Mouse (Mus musculus) retina, postnatal 1 day (tissue): ENCODE data around the gene P4hb.
"Not testable (repeated sequence)": the region's sequence is repeated elsewhere in the genome, so short reads cannot be mapped to it uniquely, and the experiment has no call there.

ENCODE experiments used
- DNase-seq: peaks from one replicate; pipeline ENCODE4 v3.0.0-alpha.2; 2012

The P4hb gene

DNA sequence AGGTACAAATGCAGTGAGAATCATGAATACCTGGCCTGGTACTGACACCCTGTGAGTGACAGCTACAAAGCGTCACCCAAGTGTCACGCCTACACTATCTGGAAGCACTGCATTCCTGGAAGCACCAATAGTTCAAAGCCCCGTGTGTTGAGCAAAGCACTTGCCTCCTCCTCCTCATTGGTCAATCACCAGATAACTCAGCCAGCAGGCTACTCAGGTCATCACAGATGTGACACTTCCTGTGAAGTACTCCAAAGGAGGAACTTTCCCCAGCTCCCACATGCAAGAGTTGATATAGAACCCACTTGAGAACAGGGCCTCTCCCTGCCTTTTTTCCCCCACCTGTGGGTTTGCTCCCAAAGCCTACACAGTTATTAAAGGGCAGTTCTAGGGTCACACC, 1.9 kb downstream of the P4hb start:
- no peak for DNase-seq

DNA sequence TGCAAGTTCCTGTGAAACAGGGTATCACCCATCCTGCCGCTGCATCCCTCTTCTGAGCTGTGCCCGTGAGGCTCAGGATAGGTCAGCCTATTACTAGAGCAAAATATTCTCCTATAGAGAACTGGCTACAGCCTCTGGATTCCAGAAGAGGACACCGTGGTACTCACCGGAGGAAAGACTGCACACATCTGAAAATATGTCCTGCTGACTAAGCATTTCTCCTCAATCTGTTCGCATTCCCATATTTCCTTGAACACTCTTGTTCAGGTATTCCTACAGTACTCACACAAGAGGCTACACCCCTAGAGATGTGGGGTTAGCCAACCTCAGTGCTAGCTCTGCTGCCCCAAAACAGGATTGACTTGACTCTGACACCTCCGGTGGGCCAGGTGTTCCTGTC, 4.7 kb downstream of the P4hb start:
- no peak for DNase-seq

DNA sequence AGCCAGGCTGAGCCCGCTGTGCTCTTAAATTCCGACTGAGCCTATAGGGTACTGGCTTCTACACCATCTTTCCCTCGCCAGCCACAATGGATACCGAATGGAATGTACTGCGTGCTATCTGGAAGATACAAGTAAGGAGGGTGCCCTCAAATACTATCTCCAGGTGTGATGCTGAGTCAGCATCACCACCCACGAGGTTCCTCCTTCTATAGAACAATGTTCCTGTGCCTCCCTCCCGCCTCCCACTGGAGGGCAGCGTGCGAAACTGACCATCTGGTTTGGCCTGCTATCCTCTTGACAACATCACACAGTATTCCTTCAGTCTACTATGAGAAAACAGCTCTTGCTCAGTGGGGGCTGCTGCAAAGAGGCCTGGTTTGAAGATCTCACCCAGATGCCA, 7.9 kb downstream of the P4hb start:
- DNase-seq, result no peak

DNA sequence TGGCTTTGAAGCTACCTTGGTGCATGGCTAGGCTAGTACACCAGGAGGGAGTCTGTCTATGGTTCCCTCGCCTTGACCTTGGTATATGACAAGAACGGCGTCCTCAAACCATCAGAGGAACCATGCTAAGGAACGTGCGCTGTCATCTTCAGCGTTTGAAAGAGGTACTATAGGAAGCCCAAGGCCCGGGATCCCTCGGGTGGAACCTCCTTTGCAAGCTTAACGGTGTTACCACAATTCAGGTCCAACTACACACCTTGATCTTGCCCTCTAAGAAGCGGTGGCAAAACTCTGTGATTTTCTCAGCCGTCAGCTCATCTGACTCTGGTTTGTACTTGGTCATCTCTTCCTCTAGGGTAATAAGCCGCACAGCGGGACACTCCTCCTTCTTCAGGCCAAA, 10.1 kb downstream of the P4hb start:
- DNase-seq, result no peak

DNA sequence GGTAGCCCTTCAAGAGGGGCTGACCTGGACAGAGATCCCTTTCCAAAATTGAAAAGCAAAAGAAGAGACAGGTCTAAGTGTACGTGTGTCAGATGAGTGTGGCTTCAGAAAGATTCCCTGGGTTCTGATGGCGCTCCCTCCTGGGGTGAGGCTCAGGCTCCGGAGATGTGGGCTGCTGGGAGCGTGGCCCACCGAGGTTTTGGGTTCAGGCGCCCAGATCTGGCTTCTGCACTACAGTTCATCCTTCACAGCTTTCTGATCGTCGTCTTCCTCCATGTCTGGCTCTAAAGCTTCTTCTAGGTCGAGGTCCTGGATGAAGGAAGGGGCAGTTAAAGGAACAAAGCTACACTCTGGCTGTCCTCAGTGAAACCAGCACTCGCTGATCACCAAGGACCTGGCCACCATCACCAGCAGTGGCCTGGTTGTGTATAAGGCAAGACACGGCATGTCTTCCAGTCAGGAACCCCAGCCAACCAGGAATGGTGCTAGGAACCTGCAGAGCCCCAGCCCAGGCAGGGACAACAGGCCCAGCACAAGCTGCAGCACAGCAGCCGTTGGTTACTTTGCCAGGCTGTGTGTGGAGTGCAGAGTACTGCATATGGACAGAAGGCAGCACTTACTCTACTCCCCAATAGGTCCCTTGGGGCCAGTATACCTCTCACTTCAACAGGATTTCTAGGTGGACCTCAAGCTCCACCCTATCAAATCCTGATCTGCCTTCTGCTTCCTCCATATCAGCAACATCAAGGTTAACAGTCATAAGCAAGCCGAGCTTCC, 11.9 kb downstream of the P4hb start:
- no peak for DNase-seq

DNA sequence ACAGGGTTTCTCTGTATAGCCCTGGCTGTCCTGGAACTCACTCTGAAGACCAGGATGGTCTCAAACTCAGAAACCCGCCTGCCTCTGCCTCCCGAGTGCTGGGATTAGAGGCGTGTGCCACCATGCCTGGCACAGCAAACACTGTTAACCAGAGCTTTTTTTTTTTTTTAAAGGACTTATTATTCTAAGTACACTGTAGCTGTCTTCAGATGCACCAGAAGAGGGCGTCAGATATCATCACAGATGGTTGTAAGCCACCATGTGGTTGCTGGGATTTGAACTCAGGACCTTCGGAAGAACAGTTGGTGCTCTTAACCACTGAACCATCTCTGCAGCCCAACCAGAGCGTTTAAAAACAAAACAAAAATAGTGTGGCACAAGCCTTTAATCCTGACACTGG, 14.2 kb downstream of the P4hb start:
- not testable (repeated sequence) for DNase-seq

DNA sequence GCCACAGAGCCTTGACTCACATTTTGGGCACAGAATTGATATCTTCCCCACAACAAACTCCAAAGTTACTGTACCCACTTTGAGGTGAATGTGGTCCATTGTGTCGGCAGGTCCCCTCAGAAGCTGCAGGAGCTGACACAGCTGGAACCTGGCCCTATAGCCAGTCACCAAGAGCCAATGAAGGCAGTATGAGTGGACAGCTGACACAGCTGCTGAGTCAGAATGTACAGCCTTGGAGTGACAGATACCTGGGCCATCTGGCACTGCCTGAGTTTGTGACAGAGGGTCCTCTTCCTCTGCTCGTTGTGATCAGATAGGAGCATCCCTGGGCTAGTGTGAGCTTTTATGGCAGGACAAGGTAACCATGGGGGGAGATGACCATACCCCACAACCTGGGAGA, 17.8 kb downstream of the P4hb start:
- no peak for DNase-seq

DNA sequence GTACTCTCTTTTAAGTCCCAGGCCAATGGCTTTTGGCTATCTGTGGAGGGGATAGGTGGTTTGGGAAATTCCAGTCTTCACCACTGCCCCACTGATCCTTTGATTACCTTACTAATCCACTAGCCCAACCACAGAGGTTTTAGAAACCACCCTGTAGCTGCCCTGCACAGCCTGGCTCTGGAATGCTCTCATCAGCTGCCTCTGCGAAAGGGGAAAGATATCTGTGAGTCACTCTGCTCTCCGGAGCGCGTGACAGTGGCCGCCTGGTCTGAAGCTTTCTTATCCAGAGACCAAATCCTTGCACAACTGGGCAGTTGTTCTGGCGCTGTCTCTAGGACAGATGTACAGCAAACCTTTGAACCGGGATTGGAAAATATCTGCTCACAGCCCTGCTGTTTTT, 18.2 kb downstream of the P4hb start:
- no peak for DNase-seq

DNA sequence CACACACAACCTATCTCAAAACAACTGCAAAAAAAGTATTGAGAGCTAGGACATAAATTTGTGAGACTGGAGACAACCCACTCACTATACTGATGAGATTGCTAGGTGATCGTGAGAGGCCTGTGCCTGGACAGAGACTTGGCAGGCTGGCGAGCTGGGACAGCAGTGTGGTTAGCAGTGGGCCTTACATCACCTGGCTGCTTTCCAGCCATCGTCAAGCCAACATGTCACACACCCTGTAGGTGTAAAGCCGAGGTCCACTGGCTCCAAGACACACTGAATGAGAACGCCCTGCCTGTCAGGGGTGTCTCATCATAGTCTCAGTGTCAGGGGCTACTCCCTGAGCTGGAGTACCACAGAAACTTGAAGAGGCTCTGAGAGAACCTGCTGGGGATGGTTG, 20.3 kb downstream of the P4hb start:
- DNase-seq, result no peak

DNA sequence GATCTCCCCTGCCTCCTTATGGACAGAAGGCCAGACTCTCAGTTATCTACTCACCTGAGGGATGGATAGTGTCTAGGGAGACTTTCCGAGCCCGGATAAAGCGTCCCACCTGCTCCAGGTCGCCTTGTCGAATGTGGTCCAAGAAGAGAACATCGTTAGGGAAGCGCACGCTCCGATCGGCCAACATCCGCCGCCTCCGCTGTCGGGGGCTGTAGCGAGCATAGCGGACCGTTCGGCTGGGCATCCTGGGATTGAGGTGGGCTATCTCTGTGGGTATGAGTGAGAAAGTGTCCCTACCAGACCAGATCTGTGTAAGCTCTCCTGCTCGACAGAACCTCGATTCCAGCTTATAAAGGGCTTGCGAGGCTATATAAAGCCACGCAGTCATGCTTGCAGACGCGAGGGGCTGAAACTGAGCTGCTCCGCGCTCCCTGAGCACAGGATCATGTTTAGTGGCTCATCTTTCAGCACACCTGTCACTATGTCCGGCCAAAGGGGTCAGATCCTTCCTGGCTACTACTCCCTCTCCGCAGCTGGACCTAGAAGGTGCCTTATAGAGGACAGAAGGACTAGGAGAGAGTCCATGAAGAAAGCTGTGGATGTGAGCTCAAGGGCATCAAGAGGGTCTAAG, 22.1 kb downstream of the P4hb start, which contains the start of gene Ppp1r27:
Ppp1r27 (minus strand) TSS at position 323 of the 631 bp plus-strand sequence.
- DNase-seq, result no peak

DNA sequence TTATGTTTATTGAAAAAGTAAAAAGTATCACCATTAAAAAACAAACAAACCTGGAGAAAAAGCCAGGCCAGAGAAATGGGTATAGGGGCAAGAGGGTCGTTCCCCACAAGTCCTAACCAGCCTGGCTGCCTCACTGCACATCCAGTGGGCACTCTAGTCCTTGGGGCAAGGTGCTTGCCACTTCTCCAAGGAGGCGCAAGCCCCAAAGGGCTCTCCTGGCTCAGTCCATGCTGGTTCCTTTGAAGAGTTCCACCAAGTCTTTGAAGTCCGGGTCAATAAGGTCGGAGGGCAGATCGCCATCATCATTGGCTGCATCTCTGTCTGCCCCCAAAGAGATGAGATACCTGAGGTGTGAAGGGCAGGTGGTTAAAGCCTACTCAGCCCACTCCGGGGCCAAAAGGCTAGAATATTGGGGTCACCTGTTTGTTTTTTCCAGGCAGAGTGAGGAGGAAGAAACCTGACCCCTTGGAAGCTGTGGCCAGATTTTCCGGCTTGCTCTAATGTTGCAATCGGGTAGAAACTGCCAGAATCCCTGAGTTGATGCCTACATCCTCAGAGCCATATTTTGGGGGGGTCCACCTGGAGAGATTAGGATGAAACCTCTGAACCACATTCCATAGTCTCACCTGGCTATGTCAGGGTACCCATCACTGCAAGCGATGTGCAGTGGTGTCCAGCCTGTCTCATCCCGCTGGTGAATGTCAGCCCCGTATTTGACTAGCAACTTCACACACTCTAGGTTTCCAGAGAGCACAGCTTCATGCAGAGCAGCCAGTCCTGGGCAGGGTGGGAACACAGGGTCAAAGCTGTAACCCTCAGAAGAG, 22.9 kb downstream of the P4hb start:
- DNase-seq, result no peak

DNA sequence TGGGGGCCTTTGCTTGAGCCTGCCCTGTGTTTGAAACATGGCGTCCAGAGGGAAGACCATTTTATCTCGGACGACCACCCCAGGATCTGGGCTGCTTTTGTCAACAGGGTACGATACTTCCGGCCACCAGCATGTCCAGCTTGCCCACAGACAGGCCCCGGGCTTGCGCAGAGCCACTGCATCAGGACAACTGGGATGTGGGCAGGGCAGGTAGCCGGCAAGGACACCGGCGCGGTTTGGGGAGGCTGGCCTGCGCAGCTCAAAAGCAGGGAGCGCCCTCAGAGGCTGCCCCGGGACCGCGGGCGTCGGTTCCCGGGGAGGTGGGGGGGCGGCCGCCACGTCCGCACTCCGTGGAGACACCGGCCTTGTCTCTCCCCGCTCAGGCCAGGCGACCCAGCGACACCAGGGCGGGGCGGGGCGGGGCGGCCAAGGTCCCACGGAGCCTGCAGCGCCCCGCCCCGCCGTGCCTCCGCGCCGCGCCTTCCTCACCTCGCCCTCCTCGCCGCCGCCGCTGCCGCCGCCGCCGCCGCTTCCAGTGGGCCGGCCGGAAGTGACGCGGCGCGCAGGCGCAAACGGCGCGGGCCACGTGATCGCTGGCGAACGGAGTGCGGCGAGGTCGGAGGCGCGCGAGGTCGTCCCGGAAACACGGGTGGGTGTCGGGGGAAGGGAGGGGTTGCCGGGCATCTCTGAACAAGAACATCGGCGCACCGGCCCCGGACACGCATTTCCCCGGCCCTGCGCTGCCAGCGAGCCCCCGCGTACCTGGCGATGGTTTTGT, 23.7 kb downstream of the P4hb start, which contains the start of gene Mcrip1:
Mcrip1 (minus strand) TSS at position 560 of the 778 bp plus-strand sequence.
- DNase-seq, result peak; percentile 95

DNA sequence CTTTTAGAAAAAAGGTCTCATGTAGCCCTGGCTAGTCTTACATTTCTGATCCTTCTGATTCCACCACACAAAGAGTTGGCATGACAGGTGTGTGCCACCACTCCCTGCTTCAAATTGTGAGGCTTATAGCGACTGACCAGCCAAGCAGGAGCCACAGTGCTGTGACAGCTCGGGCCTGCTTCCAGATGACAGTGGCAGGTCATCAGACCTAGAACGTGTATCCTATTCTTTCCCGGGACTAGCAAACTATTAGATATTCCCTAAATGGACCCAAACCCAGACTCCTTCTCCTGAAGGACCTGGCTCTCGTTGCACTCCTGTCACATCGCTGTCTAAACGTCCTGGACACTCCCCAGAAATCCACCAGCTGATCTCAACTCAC, 24.3 kb downstream of the P4hb start:
- DNase-seq, result no peak

DNA sequence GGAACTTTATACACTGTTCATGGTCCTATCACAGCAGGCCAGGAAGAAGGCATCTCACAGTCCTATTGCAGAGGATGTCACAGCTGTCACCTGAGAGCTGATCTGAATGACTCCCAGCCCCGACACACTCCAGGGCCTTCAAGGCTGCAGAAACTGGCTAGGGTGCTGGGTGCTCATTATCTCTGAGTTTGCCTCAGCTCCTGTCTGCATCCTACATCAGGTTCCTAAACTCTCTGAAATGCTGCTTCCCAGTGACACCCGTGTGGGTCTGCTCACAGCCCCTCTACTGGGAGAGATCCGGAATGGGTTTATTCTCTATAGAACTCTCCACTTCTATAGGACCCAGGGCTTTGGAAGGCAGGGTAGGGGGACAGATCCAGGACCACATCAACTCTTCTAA, 24.8 kb downstream of the P4hb start:
- no peak for DNase-seq

DNA sequence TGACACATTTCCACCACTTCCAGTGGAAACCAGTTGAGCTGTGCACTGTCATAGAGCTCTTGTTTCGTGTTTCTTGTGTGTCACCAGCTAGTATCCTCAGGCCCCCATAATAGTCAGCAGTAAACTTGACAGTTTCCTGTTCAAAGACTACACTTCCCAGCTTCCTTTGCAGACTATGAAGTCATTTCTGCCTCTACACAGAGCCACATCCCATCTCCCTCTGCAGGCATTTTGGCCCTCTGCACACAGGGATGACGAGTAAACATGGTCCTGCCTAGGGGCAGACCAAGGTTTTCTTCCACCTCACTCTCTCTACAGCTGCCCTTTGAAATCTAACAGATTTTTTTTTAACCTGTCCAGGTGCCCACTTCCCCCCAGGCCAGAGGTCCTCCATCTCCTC, 25.6 kb downstream of the P4hb start:
- DNase-seq, result peak; percentile 14

DNA sequence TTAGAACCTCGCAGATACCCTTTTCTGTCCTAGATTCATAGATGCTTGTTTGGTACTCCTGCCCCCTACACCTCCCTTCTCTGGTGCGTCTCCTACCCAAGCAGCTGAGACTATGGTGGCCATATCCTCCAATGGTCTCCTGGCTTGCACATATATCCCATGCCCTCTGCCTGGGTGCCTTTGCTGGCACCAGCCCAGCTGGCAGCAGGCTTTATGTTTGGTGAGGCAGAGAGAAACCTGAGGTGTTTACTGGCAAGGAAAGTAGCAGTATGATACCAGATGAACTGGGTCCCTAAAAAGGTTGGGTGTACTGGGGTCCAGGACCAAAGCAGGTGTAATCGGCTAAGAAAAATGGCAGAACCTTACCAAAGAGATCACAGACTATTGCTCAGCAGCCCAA, 27.1 kb downstream of the P4hb start:
- no peak for DNase-seq

DNA sequence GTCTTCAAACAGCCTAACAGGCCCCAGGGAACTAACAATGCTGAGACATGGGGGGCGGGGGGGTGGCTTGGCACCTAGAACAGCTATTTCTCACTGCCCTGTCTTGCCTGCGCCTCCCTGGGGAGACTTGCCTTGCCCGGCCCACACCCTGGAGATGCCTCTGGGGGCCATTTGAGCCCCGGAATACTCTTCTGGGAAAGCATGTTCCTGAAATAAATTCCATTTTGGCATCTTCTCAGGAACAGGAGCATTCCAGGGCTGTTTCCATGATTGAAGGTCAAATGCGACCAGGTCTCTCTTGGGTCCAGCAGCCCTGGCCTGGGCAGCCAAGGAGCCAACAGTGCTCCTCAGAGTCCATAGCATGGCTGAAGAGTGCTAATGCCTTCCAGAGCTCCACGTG, 30.7 kb downstream of the P4hb start:
- DNase-seq, result no peak

DNA sequence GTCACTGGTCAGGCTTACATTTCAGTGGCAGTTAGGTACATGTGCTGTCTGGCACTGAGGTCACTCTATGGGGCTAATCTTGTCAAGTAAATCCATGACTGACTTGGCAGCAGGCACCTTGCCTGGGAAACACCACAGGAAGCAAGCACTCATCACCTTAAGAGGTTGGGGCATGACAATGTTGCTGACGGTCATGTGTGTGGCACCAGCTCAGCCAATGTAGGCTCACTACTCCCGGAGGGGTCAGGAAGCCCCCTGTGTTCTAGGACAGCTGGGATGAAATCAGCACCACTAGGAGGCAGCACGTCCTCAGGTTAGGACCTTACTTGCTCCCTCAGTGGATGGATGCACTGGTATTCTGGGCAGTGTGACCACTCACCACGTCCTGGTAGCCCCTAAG, 31.1 kb downstream of the P4hb start:
- DNase-seq, result peak; percentile 44

DNA sequence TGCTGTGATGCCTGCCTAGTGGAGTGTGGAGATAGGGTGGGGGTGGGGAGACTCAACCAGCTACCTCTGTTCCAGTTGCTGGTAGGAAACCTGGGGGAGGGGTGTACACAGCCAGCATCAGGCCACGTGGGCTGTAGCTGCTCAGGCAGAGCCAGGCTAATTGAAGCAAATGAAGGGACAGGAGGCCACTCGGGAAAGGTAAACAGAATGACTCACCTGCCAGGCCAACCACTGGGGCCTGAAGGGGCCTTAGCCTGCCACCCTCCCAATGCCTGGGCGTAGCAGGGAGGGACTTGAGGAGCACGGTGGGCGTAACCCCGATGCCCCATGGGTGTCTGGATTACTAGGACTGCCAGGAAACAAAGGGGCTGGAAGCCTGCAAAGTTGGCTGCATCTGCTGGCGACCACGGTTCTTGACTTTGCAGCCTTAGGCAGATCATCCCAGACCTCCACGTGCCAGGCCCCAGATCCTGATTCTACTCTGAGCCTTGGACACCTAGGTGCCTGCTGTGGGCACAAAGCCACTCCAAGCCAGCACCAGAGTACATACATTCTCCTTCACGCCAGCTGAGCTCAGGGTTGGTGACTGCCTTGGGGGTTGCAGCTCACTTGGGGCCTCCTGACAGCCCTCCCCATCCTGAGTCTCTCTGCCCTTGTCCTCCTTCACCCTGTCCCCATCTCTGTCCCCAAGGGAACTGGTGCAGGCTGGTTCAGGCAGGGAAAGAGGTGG, 33.6 kb downstream of the P4hb start:
- peak; percentile 58 for DNase-seq

DNA sequence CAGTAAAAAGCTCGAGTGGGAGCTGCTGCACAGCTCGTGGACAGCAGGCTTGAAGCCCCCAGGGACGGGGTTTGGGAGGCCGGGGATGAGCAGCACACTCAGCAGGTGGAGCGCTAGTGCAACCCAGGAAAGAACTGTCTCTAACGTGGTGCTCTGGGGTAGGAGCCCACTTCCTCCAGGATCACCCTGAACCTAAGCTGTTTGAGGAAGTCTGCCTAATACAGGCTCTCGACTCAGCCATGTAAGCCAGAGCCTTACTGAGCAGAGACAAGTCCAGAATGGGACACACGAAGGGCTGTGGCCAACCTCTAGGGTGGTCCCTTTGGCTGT, 34.1 kb downstream of the P4hb start:
- no peak for DNase-seq

DNA sequence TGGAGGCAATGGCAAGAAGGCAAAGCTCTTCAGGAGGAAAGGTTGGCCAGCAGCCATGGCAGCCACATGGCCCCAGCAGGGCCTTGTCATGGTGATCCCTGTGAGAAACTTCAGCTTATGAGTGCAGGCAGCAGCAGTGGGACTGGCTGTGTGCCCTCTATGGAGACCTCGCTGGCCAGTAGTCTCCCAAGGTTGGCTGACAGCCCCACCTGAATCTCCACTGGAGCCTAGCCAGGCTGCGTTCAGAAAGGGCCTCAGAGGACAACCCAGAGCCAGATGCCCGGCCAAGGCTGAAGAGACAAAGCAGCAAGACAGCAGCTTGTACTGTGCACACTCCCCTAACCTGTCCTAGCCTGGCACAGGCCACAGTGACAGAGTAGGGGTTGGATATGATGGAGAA, 34.6 kb downstream of the P4hb start:
- DNase-seq, result no peak

DNA sequence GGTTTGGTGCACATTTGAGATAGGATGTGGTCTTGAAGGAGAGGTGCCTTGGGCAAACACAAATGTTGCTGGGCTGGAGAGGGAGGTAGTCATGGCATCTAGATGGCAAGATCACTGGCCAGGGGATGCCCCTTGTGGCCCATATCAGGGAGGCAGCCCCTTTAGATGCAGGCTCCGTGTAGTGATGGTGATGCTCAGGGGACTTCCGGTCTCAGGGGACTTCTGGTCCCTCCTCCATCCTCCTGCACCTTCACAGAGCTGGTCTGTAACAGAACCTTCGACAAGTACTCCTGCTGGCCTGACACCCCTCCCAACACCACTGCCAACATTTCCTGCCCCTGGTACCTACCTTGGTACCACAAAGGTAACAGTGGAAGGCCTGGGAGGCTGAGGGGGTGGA, 37.2 kb downstream of the P4hb start:
- DNase-seq, result no peak

DNA sequence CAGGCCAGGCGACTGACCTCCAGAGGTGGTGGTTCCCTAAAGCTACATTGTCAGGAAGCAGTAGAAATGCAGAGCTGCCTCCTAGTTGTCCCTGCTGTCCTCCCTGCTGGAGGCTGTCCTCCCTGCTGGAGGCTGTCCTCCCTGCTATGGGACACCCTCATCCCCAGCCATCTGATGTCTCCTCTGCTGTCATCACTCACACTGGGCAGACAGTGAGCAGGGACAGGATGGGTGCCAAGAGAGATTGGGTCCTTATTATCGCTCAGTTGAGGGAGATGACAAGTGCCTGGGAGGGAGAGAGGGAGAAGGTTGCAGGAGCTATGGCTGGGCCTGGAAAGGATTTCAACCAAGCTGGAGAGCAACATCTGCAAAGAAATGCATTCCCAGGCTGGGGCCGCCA, 37.9 kb downstream of the P4hb start:
- DNase-seq, result no peak
